In the genomic region with DNA sequence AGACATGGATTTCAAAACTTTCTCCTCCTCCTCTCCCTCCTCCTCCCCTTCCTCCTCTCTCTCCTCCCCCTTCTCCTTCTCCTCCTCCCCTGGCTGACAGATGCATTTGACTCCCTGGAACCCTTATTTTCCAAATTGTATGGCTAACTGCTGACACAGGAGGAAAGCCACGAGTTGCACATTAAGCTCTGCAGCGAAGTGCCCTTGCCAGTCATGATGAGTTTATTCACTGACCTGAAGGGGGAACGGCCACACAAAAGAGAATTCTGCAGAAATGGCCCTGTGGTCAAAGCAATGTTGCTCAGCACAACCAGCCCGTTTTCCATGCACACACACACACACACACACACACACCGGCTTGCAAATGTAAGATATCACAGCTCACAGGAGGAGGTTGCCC, we compare ENCODE assay signal across 7 mouse cellular contexts.
DNase-seq lines count a peak whose midpoint lies in the region; ATAC-seq and TF ChIP-seq lines count a peak whose summit lies in the region.

No protein-coding gene starts in this region.

- H3K9ac ChIP-seq in neural tube, embryonic 15.5 days (replicated peaks) = no peak overlapping the region

- no peak overlapping the region for H3K4me3 ChIP-seq in thymus, adult 2 months (ENCODE audit: control insufficient read depth, insufficient read depth, low read length)
- peak overlapping the region; percentile 29 for H3K4me3 ChIP-seq in erythroblast, embryonic 14.5 days (replicated peaks)
- no peak overlapping the region for H3K4me3 ChIP-seq in neural tube, embryonic 15.5 days (replicated peaks)

- no peaks in the 10 kb centered on the region for H3K36me3 ChIP-seq in thymus, adult 2 months (ENCODE audit: control insufficient read depth, insufficient read depth, low read length)
- no peaks in the 10 kb centered on the region for H3K36me3 ChIP-seq in erythroblast, embryonic 14.5 days (ENCODE audit: control insufficient read depth)
- H3K36me3 ChIP-seq in neural tube, embryonic 15.5 days = no peaks in the 10 kb centered on the region

- no peak for TF ChIP-seq POLR2A in thymus, adult 2 months (IDR thresholded peaks at IDR 0.05; ENCODE audit: control insufficient read depth, extremely low read depth, insufficient read depth, low read length, poor library complexity)

- peak; percentile 12 for DNase-seq in thymus, adult 2 months
- no peak for DNase-seq in thymus, postnatal 10 days (ENCODE audit: low spot score in 2 of 2)
- DNase-seq in kidney, postnatal 14 days = peak; percentile 73
- DNase-seq in layer of hippocampus, postnatal 14 days (ENCODE audit: low spot score in 2 of 2) = no peak
- no peak for DNase-seq in layer of hippocampus, postnatal 10 days (ENCODE audit: low spot score in 2 of 2)

- peaks cover 60% of the 10 kb centered on the region for H3K4me1 ChIP-seq in thymus, adult 2 months (replicated peaks; ENCODE audit: control insufficient read depth, insufficient read depth, low read length)
- H3K4me1 ChIP-seq in erythroblast, embryonic 14.5 days (ENCODE audit: control insufficient read depth) = peaks cover 20% of the 10 kb centered on the region
- peaks cover 32% of the 10 kb centered on the region for H3K4me1 ChIP-seq in neural tube, embryonic 15.5 days

- H3K4me2 ChIP-seq in neural tube, embryonic 15.5 days = no peak overlapping the region

- no peak for ATAC-seq in neural tube, embryonic 15.5 days (ENCODE audit: low FRiP score)

- 8% methylated on average over 5 of the region's 5 CpGs for WGBS in thymus, adult 2 months
- WGBS in neural tube, embryonic 15.5 days = 22% methylated on average over 5 of the region's 5 CpGs

- H3K27me3 ChIP-seq in thymus, adult 2 months (ENCODE audit: control insufficient read depth, insufficient read depth, low read length) = no peaks in the 10 kb centered on the region
- no peaks in the 10 kb centered on the region for H3K27me3 ChIP-seq in erythroblast, embryonic 14.5 days (ENCODE audit: control insufficient read depth)
- H3K27me3 ChIP-seq in neural tube, embryonic 15.5 days (replicated peaks) = no peaks in the 10 kb centered on the region

- peak overlapping the region; percentile 85 for H3K27ac ChIP-seq in thymus, adult 2 months (ENCODE audit: control insufficient read depth, insufficient read depth, low read length)
- H3K27ac ChIP-seq in neural tube, embryonic 15.5 days (replicated peaks) = peak overlapping the region; percentile 69

- TF ChIP-seq CTCF in thymus, adult 2 months (IDR thresholded peaks at IDR 0.05; ENCODE audit: borderline replicate concordance, control insufficient read depth, extremely low read depth, insufficient read depth, low read length, poor library complexity) = no peak

- no peaks in the 10 kb centered on the region for H3K9me3 ChIP-seq in erythroblast, embryonic 14.5 days (ENCODE audit: control insufficient read depth, low read length)
- H3K9me3 ChIP-seq in neural tube, embryonic 15.5 days (replicated peaks) = no peaks in the 10 kb centered on the region

Comparison
In these comparisons a context has a peak if more than half of its experiments do, and no peak if none do; other contexts are left out.
1. DNase-seq: peak in thymus, adult 2 months (single experiment) and kidney, postnatal 14 days (single experiment); none in thymus, postnatal 10 days (0 of 2), layer of hippocampus, postnatal 14 days (0 of 2) and layer of hippocampus, postnatal 10 days (0 of 2).